Mouse (Mus musculus) fibroblast of lung, adult 2 months (primary cell): ENCODE measurements around the gene Cntnap5c.

Experiments
- DNase-seq: peaks from one replicate; pipeline ENCODE4 v3.0.0-alpha.2; 2011; ENCODE audit warnings: low read depth

The Cntnap5c gene

GRCm38 (mm10) chr17:58003322-58003721 is 234.0 kb downstream of the Cntnap5c start:
- DNase-seq: no peak

GRCm38 (mm10) chr17:58004491-58004890 is 235.1 kb downstream of the Cntnap5c start:
- DNase-seq: no peak

- no peak for DNase-seq
These were observed 271.8 kb downstream of the Cntnap5c start for GRCm38 (mm10) chr17:58041178-58041577.

GRCm38 (mm10) chr17:58045149-58045548 is 275.8 kb downstream of the Cntnap5c start:
- no peak for DNase-seq

- no peak for DNase-seq
These were observed 300.5 kb downstream of the Cntnap5c start for GRCm38 (mm10) chr17:58069912-58070311.

GRCm38 (mm10) chr17:58082676-58083075 is 313.3 kb downstream of the Cntnap5c start:
- no peak for DNase-seq

- no peak for DNase-seq
These were observed 335.1 kb downstream of the Cntnap5c start for GRCm38 (mm10) chr17:58104505-58104904.

GRCm38 (mm10) chr17:58107901-58108300 is 338.5 kb downstream of the Cntnap5c start:
- no peak for DNase-seq

GRCm38 (mm10) chr17:58108335-58108734 is 339.0 kb downstream of the Cntnap5c start:
- no peak for DNase-seq

GRCm38 (mm10) chr17:58187171-58187570 is 417.8 kb downstream of the Cntnap5c start:
- DNase-seq: no peak

- DNase-seq: no peak
These were observed 431.8 kb downstream of the Cntnap5c start for GRCm38 (mm10) chr17:58201148-58201547.

GRCm38 (mm10) chr17:58268058-58268457 is 498.7 kb downstream of the Cntnap5c start:
- DNase-seq: no peak

- DNase-seq: no peak
These were observed 581.9 kb downstream of the Cntnap5c start for GRCm38 (mm10) chr17:58351310-58351709.

- DNase-seq: no peak
These were observed 586.9 kb downstream of the Cntnap5c start for GRCm38 (mm10) chr17:58356224-58356623.

- no peak for DNase-seq
These were observed 594.4 kb downstream of the Cntnap5c start for GRCm38 (mm10) chr17:58363582-58364267.

- DNase-seq: no peak
These were observed 600.7 kb downstream of the Cntnap5c start for GRCm38 (mm10) chr17:58370089-58370488.

GRCm38 (mm10) chr17:58407769-58408168 is 638.4 kb downstream of the Cntnap5c start:
- DNase-seq: no peak

GRCm38 (mm10) chr17:58408756-58409155 is 639.4 kb downstream of the Cntnap5c start:
- no peak for DNase-seq

GRCm38 (mm10) chr17:58437443-58437842 is 668.1 kb downstream of the Cntnap5c start:
- DNase-seq: no peak
